Mouse (Mus musculus) liver, embryonic 14.5 days (tissue): Measurements from ENCODE around the gene Fer1l4. TPM values are rescaled to one million over a fixed set of nuclear protein-coding genes. Genes with fewer than 3 reads are reported as not detected.

Experiments used
- ATAC-seq: fragments of 200-750 bp; cut with Nextera tagmentation; 2 replicates; pipeline ENCODE4 v1.8.0; 2017; ENCODE audit warnings: moderate number of reproducible peaks, mild to moderate bottlenecking, moderate library complexity; ENCODE audit not compliant: insufficient read depth
- DNase-seq, 3 experiments: peaks; one replicate each; pipeline ENCODE4 v3.0.0-alpha.2; 2012 to 2013; ENCODE audit warnings: low read depth in 3 of 3, low spot score in 3 of 3
- H3K27ac ChIP-seq: fragments of 300-500 bp; sonication (generic); 2 replicates; pipeline ENCODE4 v1.5.1; 2014; ENCODE audit warnings: moderate library complexity, mild to moderate bottlenecking, control low read depth, inconsistent platforms
- H3K27me3 ChIP-seq: fragments of 300-500 bp; sonication (generic); 2 replicates; pipeline ENCODE4 v1.6.1; 2014; ENCODE audit warnings: mild to moderate bottlenecking, low read length, moderate library complexity; ENCODE audit not compliant: control insufficient read depth, insufficient read depth
- H3K36me3 ChIP-seq: fragments of 300-500 bp; sonication (generic); replicated peaks from 2 replicates; pipeline ENCODE4 v1.6.1; 2014; ENCODE audit warnings: low read depth; ENCODE audit not compliant: control insufficient read depth, insufficient read depth
- H3K4me1 ChIP-seq, 2 experiments: fragments of 200-500 bp in 1 of 2; fragments of 300-500 bp in 1 of 2; sonication (generic) in 1 of 2; replicated peaks; 2 replicates each; pipeline ENCODE4 v1.6.1; 2012 to 2014; ENCODE audit warnings: antibody characterized with exemption in 1 of 2, inconsistent platforms in 1 of 2, low read length in 1 of 2; ENCODE audit not compliant: control insufficient read depth in 2 of 2, insufficient read depth in 2 of 2
- H3K4me2 ChIP-seq: fragments of 300-500 bp; sonication (generic); 2 replicates; pipeline ENCODE4 v1.6.1; 2014; ENCODE audit warnings: low read depth, mild to moderate bottlenecking, control low read depth, moderate library complexity
- H3K4me3 ChIP-seq, 2 experiments: fragments of 200-500 bp in 1 of 2; fragments of 300-500 bp in 1 of 2; sonication (generic) in 1 of 2; 2 replicates each; pipeline ENCODE4 v1.5.1; 2012 to 2014; ENCODE audit warnings: low read depth in 2 of 2, low read length in 2 of 2, mild to moderate bottlenecking in 2 of 2, control low read depth in 1 of 2, inconsistent platforms in 1 of 2, moderate library complexity in 1 of 2; ENCODE audit not compliant: insufficient read depth in 1 of 2
- H3K9ac ChIP-seq: fragments of 300-500 bp; sonication (generic); replicated peaks from 2 replicates; pipeline ENCODE4 v1.6.1; 2014; ENCODE audit warnings: mild to moderate bottlenecking, control low read depth, moderate library complexity
- H3K9me3 ChIP-seq: fragments of 300-500 bp; sonication (generic); 2 replicates; pipeline ENCODE4 v1.6.1; 2016; ENCODE audit warnings: low read length, mixed read lengths; ENCODE audit not compliant: control insufficient read depth
- CTCF ChIP-seq: IDR thresholded peaks from 2 replicates; pipeline ENCODE4 v1.5.1; 2016; ENCODE audit warnings: antibody characterized with exemption, low read depth, control low read depth
- EP300 ChIP-seq: IDR thresholded peaks from 2 replicates; pipeline ENCODE4 v1.6.1; 2016; ENCODE audit warnings: antibody characterized with exemption, low read depth
- WGBS: fragments of 180-500 bp; shearing (Covaris S2); extraction: QIAGEN DNeasy Blood & Tissue Kit; methylation state at CpG from one replicate; pipeline ENCODE4 v1.1.7; 2014; ENCODE audit not compliant: insufficient replicate concordance; 5-methylcytosine and 5-hydroxymethylcytosine counted together
- polyA plus RNA-seq, 2 experiments: library from polyadenylated mRNA; depleted of rRNA in 1 of 2; stranded (reverse) in 1 of 2; unstranded in 1 of 2; fragments of >200 nt; fragmentation: Nextera tagmentation in 1 of 2; extraction: Ambion mirVana in 1 of 2; gene quantifications; 2 replicates each; pipeline versions ENCODE4 v1.2.1 to v1.2.3; 2012 to 2014

The Fer1l4 gene
- polyA plus RNA-seq, 2 experiments, result not detected

DNA sequence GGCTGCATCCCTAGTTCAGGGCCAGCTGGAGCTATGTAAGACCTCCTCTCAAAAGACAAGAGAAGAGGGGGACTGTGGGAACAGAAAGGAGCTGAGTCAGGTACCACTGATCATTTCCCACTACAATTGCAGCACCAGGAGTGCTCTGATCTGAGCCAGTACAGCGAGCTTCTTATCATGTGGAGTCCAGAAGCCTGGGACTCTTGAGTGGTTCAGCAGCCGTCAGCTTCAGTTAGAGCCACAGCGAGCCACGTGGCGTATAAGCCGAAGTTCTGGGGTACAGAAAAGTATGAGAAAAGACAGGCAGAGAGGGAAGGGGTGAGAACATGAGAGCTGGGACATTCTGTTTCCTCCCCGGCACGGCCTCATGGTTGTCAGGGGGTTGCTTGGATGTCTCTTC, 31.5 kb downstream of the Fer1l4 start:
- peaks cover 6% of the 10 kb centered on the region for H3K36me3 ChIP-seq
- H3K27ac ChIP-seq, result peak overlapping the region; percentile 19
- WGBS, result 31% methylated on average over 8 of the region's 8 CpGs
- no peaks in the 10 kb centered on the region for H3K27me3 ChIP-seq
- H3K9ac ChIP-seq, result no peak overlapping the region
- no peaks in the 10 kb centered on the region for H3K9me3 ChIP-seq
- peaks cover 23 to 33% of the 10 kb centered on the region in 2 experiments for H3K4me1 ChIP-seq
- DNase-seq (peak; percentile 52 to 53 (median 52)), ATAC-seq (peak; percentile 83)
- TF ChIP-seq EP300 (peak; percentile 56; the same call in 1 of the 2 replicates), CTCF (no peak)
- H3K4me3 ChIP-seq, result no peak overlapping the region
- H3K4me2 ChIP-seq, result no peak overlapping the region; the same call in 1 of the 2 replicates

DNA sequence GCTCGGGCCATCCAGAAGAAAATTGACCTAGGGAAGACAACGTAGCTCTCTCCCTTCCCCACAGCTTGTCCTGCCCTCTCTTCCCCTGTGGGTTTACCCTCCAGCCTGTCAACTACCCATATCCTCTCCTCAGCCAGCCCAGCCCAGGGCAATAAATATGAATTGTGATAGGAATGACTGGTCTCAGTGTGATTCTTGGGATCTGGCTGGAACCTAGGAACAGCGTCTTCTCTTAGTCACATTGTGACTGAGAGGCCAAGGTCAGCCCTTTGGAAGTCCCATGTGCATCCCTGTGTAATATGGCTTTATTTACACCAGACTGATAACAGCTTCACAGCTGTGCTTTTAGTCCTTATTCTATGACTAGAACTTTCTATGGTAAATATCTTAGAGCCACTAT, 34.6 kb downstream of the Fer1l4 start:
- Histone ChIP-seq H3K4me3 (no peak overlapping the region), H3K27ac (no peak overlapping the region), H3K4me2 (no peak overlapping the region), H3K9me3 (no peaks in the 10 kb centered on the region), H3K27me3 (no peaks in the 10 kb centered on the region), H3K36me3 (peaks cover 14% of the 10 kb centered on the region), H3K9ac (no peak overlapping the region), H3K4me1 (peaks cover 23 to 28% of the 10 kb centered on the region in 2 experiments)
- WGBS, result 87% methylated on average over 3 of the region's 3 CpGs
- TF ChIP-seq CTCF, result no peak
- TF ChIP-seq EP300, result no peak
- DNase-seq (no peak), ATAC-seq (no peak)

DNA sequence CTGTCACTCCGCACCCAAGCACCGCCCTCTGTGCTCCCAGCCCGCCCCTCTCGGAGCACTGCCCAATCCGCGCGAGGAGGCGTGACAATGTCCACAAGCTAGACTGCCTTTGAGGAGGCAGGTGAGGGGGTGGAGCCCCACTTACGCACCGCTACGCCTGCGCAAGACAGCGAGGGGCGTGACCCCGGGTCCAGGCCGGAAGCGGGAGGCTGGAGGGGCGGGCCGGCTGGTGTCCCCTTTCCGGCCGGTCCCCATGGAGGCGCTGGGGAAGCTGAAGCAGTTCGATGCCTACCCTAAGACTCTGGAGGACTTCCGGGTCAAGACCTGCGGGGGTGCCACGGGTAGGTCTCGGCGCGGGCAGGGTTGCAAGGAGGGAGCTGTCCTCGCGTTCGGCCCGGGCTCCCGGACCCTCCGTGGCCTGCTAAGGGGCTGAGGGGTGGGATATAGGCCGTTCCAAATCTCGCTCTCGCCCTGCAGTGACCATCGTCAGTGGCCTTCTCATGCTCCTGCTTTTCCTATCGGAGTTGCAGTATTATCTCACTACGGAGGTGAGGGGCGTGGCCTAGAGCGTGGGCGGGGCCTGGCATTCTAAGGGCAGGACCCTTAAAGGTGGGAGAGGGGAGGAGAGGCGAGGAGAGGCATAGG, 44.7 kb downstream of the Fer1l4 start, which contains the start of the genes 6430550D23Rik and Ergic3:
Gene 6430550D23Rik (minus strand): TSS at position 90 of the 645 bp plus-strand sequence.
Gene Ergic3 (plus strand): TSS at position 158 of the 645 bp plus-strand sequence.
- no peaks in the 10 kb centered on the region for H3K27me3 ChIP-seq
- peak; percentile 99 for ATAC-seq
- peak within 1 kb of the TSS; percentile 75 for H3K9ac ChIP-seq
- peak within 1 kb of the TSS; percentile 79 for H3K4me2 ChIP-seq
- peak; percentile 97 to 98 (median 98) for DNase-seq
- H3K4me3 ChIP-seq, result peak within 1 kb of the TSS; percentile 73 to 75
- peak within 1 kb of the TSS; percentile 53 for H3K27ac ChIP-seq
- peaks cover 20% of the 10 kb centered on the region for H3K36me3 ChIP-seq
- peaks cover 3 to 5% of the 10 kb centered on the region in 2 experiments; a peak in 2 of 4 replicates for H3K4me1 ChIP-seq
- H3K9me3 ChIP-seq, result peaks cover 2% of the 10 kb centered on the region; the same call in 1 of the 2 replicates
- WGBS, result under 1% methylated on average over 45 of the region's 45 CpGs
- TF ChIP-seq CTCF, result no peak
- TF ChIP-seq EP300, result no peak

DNA sequence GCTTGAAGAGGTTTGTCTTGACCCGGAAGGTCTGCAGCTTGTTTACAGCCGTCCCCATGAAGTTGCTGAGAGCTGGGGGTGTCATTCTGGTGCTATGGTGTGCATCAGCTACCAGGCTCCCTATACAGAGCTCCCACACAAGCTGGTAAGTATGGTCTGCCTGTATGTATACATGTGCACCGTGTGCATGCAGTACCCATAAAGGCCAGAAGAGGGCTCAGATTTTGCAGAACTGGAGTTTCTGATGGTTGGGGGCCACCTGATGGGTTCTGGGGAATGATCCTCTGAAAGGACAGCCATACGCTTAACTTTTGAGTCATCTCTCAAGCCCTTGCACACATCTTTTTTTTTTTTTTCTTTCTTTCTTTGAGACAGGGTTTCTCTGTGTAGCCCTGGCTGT, 47.4 kb downstream of the Fer1l4 start:
- peaks cover 4% of the 10 kb centered on the region for H3K36me3 ChIP-seq
- DNase-seq, result no peak
- ATAC-seq, result no peak
- H3K27me3 ChIP-seq, result no peaks in the 10 kb centered on the region
- peaks cover 2% of the 10 kb centered on the region; the same call in 1 of the 2 replicates for H3K9me3 ChIP-seq
- no peak overlapping the region for H3K4me2 ChIP-seq
- H3K9ac ChIP-seq, result no peak overlapping the region
- peaks cover 3 to 5% of the 10 kb centered on the region in 2 experiments; a peak in 2 of 4 replicates for H3K4me1 ChIP-seq
- H3K27ac ChIP-seq, result no peak overlapping the region
- TF ChIP-seq EP300, result no peak
- TF ChIP-seq CTCF, result peak; percentile 69
- no peak overlapping the region for H3K4me3 ChIP-seq
- WGBS, result 78% methylated on average over 4 of the region's 4 CpGs

DNA sequence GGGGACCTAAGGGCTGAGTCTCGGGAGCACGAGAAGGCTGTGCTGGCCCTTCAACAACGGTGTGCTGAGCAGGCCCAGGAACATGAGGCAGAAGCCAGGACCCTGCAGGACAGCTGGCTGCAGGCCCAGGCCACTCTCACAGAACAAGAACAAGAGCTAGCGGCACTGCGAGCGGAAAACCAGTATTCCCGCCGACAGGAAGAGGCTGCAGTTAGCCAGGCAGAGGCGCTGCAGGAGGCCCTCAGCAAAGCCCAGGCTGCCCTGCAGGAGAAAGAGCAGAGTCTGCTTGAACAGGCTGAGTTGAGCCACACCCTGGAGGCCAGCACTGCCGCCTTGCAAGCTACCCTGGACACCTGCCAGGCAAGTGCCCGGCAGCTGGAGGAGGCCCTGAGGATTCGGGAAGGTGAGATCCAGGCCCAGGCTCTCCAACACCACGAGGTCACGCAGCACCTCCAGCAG, 60.9 kb downstream of the Fer1l4 start:
- TF ChIP-seq CTCF (peak; percentile 26; the same call in 1 of the 2 replicates), EP300 (no peak)
- Histone ChIP-seq H3K4me2 (peak overlapping the region; percentile 82), H3K9ac (peak overlapping the region; percentile 53), H3K4me3 (peak overlapping the region; percentile 52 to 62), H3K36me3 (peaks cover 50% of the 10 kb centered on the region), H3K9me3 (no peaks in the 10 kb centered on the region), H3K27ac (0 out of 2 replicates have a peak overlapping the region, but pooled peaks have one; percentile 1), H3K4me1 (peaks cover 31 to 42% of the 10 kb centered on the region in 2 experiments), H3K27me3 (no peaks in the 10 kb centered on the region)
- ATAC-seq, result no peak
- 73% methylated on average over 14 of the region's 14 CpGs for WGBS
- peak in 2 of 3 experiments; percentile 19 to 23 for DNase-seq
